8 mouse cellular contexts compared by ENCODE assay signal in genomic region chr15:96285323-96286014, GRCm38 (mm10). TPM values are rescaled to one million over a fixed set of nuclear protein-coding genes. Genes with fewer than 3 reads are reported as not detected.
DNase-seq lines count a peak whose midpoint lies in the region; ATAC-seq and TF ChIP-seq lines count a peak whose summit lies in the region.

No protein-coding gene starts in this region.

- DNase-seq in CD4-positive helper T cell, adult 2 months (ENCODE audit: low read depth, low spot score) = peak; percentile 88
- peak; percentile 97 for DNase-seq in brain, embryonic 14.5 days (ENCODE audit: low read depth)
- DNase-seq in liver = peak; percentile 89
- DNase-seq in monocyte, adult 2 months (ENCODE audit: low read depth in 1 of 2, low spot score in 2 of 2) = peak; percentile 76 to 87
- DNase-seq in spleen, postnatal 14 days (ENCODE audit: low spot score in 2 of 2) = peak; percentile 60 to 75

- no peaks in the 10 kb centered on the region for H3K27me3 ChIP-seq in heart, embryonic 11.5 days (ENCODE audit: control insufficient read depth, insufficient read depth, low read length)
- no peaks in the 10 kb centered on the region for H3K27me3 ChIP-seq in kidney, embryonic 15.5 days

- under 1% methylated on average over 55 of the region's 64 CpGs for WGBS in heart, embryonic 11.5 days (ENCODE audit: insufficient replicate concordance)
- under 1% methylated on average over 42 of the region's 64 CpGs for WGBS in kidney, embryonic 15.5 days

- peak overlapping the region; percentile 82 for H3K4me3 ChIP-seq in heart, embryonic 11.5 days (ENCODE audit: low read depth, low read length)
- H3K4me3 ChIP-seq in kidney, embryonic 15.5 days (replicated peaks) = peak overlapping the region; percentile 89

- TF ChIP-seq POLR2A in brain, embryonic 14.5 days (IDR thresholded peaks at IDR 0.05; ENCODE audit: borderline replicate concordance, extremely low read depth, insufficient read depth, insufficient read length, poor library complexity, severe bottlenecking) = peak; percentile 80

- peaks cover 19% of the 10 kb centered on the region for H3K4me1 ChIP-seq in heart, embryonic 11.5 days (ENCODE audit: control insufficient read depth, insufficient read depth, low read length)
- peaks cover 37% of the 10 kb centered on the region for H3K4me1 ChIP-seq in kidney, embryonic 15.5 days

- peak overlapping the region; percentile 98 for H3K9ac ChIP-seq in heart, embryonic 11.5 days (ENCODE audit: low read depth, low read length)
- peak overlapping the region; percentile 99 for H3K9ac ChIP-seq in kidney, embryonic 15.5 days

- H3K27ac ChIP-seq in heart, embryonic 11.5 days (ENCODE audit: low read depth, low read length) = peak overlapping the region; percentile 100
- peak overlapping the region; percentile 100 for H3K27ac ChIP-seq in kidney, embryonic 15.5 days

- H3K4me2 ChIP-seq in heart, embryonic 11.5 days = peak overlapping the region; percentile 88
- peak overlapping the region; percentile 69 for H3K4me2 ChIP-seq in kidney, embryonic 15.5 days

- no peaks in the 10 kb centered on the region for H3K9me3 ChIP-seq in heart, embryonic 11.5 days (replicated peaks; ENCODE audit: control insufficient read depth, low read length)
- no peaks in the 10 kb centered on the region for H3K9me3 ChIP-seq in kidney, embryonic 15.5 days (replicated peaks)

- 0 out of 2 replicates have a peak, but pooled peaks cover 2% of the 10 kb centered on the region for H3K36me3 ChIP-seq in heart, embryonic 11.5 days (ENCODE audit: control insufficient read depth, insufficient read depth, low read length)
- H3K36me3 ChIP-seq in kidney, embryonic 15.5 days = peaks cover 16% of the 10 kb centered on the region

- ATAC-seq in erythroblast, adult 5-6 weeks (replicated peaks; ENCODE audit: low FRiP score, poor library complexity, severe bottlenecking) = peak; percentile 35
- peak; percentile 75 for ATAC-seq in heart, embryonic 11.5 days (replicated peaks; ENCODE audit: insufficient number of reproducible peaks, low FRiP score, low TSS enrichment)
- peak; percentile 87 for ATAC-seq in kidney, embryonic 15.5 days (replicated peaks; ENCODE audit: low FRiP score)

- no peak for TF ChIP-seq CTCF in brain, embryonic 14.5 days (IDR thresholded peaks at IDR 0.05; ENCODE audit: borderline replicate concordance, extremely low read depth, insufficient read depth, insufficient read length)

RNA-seq across cellular contexts. Expression of gene Arid2, which starts 1.8 kb away (rescaled TPM):
- 34.8 and 44.2 TPM in 2 replicates for polyA plus RNA-seq in brain, embryonic 14.5 days (2012; rRNA removed)
- 35.9 and 39.0 TPM in 2 replicates for total RNA-seq in erythroblast, adult 5-6 weeks (2015; ENCODE audit: low replicate concordance)
- 32.6 and 35.7 TPM in 2 replicates for total RNA-seq in erythroblast, adult 5-6 weeks (2017; ENCODE audit: low replicate concordance)
- 22.0 and 22.6 TPM in 2 replicates for polyA plus RNA-seq in heart, embryonic 11.5 days (2014; fragmentation: Nextera tagmentation; extraction: Ambion mirVana)
- 25.3 and 26.1 TPM in 2 replicates for polyA plus RNA-seq in kidney, embryonic 15.5 days (2015; fragmentation: Nextera tagmentation; extraction: Ambion mirVana)

Comparison
In these comparisons a context has a peak if more than half of its experiments do, and no peak if none do; other contexts are left out.
1. Peak in every context shown above with its lines: DNase-seq, ATAC-seq, H3K4me3 ChIP-seq and H3K27ac ChIP-seq.
2. ATAC-seq: peak in every context shown above with its lines; median percentile 87 in kidney, embryonic 15.5 days; 75 in heart, embryonic 11.5 days; 35 in erythroblast, adult 5-6 weeks.